Mouse (Mus musculus) midbrain, postnatal 0 days (tissue): ENCODE results near the gene Ern1. TPM values are rescaled to one million over a fixed set of nuclear protein-coding genes. Genes with fewer than 3 reads are reported as not detected.
"Not testable (repeated sequence)": the region's sequence is repeated elsewhere in the genome, so short reads cannot be mapped to it uniquely, and the experiment has no call there.

ENCODE experiments used
- ATAC-seq: fragments of 200-750 bp; cut with Nextera tagmentation; 2 replicates; pipeline ENCODE4 v1.8.0; 2017; ENCODE audit warnings: moderate number of reproducible peaks, mild to moderate bottlenecking, moderate TSS enrichment, moderate library complexity; ENCODE audit not compliant: low FRiP score
- DNase-seq: peaks from one replicate; pipeline ENCODE4 v3.0.0-alpha.2; 2015; ENCODE audit warnings: low spot score
- H3K27ac ChIP-seq: fragments of 300-500 bp; sonication (generic); 2 replicates; pipeline ENCODE4 v1.5.1; 2014; ENCODE audit warnings: low read depth, mild to moderate bottlenecking, low read length, mixed read lengths
- H3K27me3 ChIP-seq: fragments of 300-500 bp; sonication (generic); 2 replicates; pipeline ENCODE4 v1.6.1; 2014; ENCODE audit warnings: low read length, control low read depth, mixed read lengths; ENCODE audit not compliant: insufficient read depth
- H3K36me3 ChIP-seq: fragments of 300-500 bp; sonication (generic); 2 replicates; pipeline ENCODE4 v1.6.1; 2014; ENCODE audit warnings: low read length, control low read depth, mixed read lengths; ENCODE audit not compliant: insufficient read depth
- H3K4me1 ChIP-seq: fragments of 300-500 bp; sonication (generic); 2 replicates; pipeline ENCODE4 v1.6.1; 2014; ENCODE audit warnings: mild to moderate bottlenecking, control low read depth, antibody characterized with exemption, low read length, mixed read lengths; ENCODE audit not compliant: insufficient read depth
- H3K4me2 ChIP-seq: fragments of 300-500 bp; sonication (generic); 2 replicates; pipeline ENCODE4 v1.6.1; 2014; ENCODE audit warnings: low read depth, mild to moderate bottlenecking, low read length, mixed read lengths; ENCODE audit not compliant: poor library complexity, severe bottlenecking
- H3K4me3 ChIP-seq: fragments of 300-500 bp; sonication (generic); 2 replicates; pipeline ENCODE4 v1.5.1; 2014; ENCODE audit warnings: low read depth, mild to moderate bottlenecking, low read length, moderate library complexity
- H3K9ac ChIP-seq: fragments of 300-500 bp; sonication (generic); replicated peaks from 2 replicates; pipeline ENCODE4 v1.6.1; 2014; ENCODE audit warnings: mild to moderate bottlenecking, low read length, moderate library complexity, mixed read lengths; ENCODE audit not compliant: poor library complexity, severe bottlenecking
- H3K9me3 ChIP-seq: fragments of 300-500 bp; sonication (generic); 2 replicates; pipeline ENCODE4 v1.6.1; 2016; ENCODE audit warnings: low read length, control low read depth
- CTCF ChIP-seq: IDR thresholded peaks from 2 replicates; pipeline ENCODE4 v1.5.1; 2016; ENCODE audit warnings: antibody characterized with exemption, mild to moderate bottlenecking
- WGBS: fragments of 180-500 bp; shearing (Covaris S2); extraction: QIAGEN DNeasy Blood & Tissue Kit; methylation state at CpG from one replicate; pipeline ENCODE4 v1.1.7; 2014; 5-methylcytosine and 5-hydroxymethylcytosine counted together
- polyA plus RNA-seq: library from polyadenylated mRNA; unstranded; fragments of >200 nt; fragmentation: Nextera tagmentation; extraction: Ambion mirVana; gene quantifications from 2 replicates; pipeline ENCODE4 v1.2.1, GENCODE M21; 2015
- total RNA-seq: library from RNA; depleted of rRNA; stranded (reverse); fragments of >200 nt; gene quantifications from 2 replicates; pipeline ENCODE4 v1.2.3, GENCODE M21; 2014

The Ern1 gene
- total and polyA plus RNA-seq, 2 experiments from 2014 or later, result 3.7 to 10.3 TPM

DNA sequence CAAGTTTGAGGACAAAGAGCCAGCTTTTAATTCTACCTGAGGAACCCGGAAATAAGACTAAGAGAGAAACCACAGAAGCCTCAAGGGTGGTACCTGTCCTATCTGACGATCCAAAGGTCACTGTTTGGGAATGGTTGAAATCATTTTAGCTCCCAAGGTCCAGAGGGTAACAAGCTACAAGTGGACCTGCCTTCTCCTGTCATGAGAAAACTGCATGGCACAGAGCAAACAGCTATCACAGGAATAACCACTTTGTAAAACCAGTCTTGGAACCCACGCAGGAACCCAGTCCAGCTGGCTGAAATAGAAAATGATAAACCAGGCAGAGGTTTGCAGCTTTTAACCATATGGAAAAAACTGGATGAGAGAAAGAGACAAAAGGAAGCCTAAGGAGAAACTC, 25.3 kb downstream of the Ern1 start:
- DNase-seq, result no peak
- H3K27me3 ChIP-seq, result no peaks in the 10 kb centered on the region
- no peaks in the 10 kb centered on the region for H3K36me3 ChIP-seq
- no peak overlapping the region for H3K4me2 ChIP-seq
- no peaks in the 10 kb centered on the region for H3K4me1 ChIP-seq
- TF ChIP-seq CTCF, result no peak
- no peak overlapping the region for H3K27ac ChIP-seq
- no peak overlapping the region for H3K9ac ChIP-seq
- no peak for ATAC-seq
- no peaks in the 10 kb centered on the region for H3K9me3 ChIP-seq
- 90% methylated on average over 3 of the region's 3 CpGs for WGBS
- H3K4me3 ChIP-seq, result no peak overlapping the region

DNA sequence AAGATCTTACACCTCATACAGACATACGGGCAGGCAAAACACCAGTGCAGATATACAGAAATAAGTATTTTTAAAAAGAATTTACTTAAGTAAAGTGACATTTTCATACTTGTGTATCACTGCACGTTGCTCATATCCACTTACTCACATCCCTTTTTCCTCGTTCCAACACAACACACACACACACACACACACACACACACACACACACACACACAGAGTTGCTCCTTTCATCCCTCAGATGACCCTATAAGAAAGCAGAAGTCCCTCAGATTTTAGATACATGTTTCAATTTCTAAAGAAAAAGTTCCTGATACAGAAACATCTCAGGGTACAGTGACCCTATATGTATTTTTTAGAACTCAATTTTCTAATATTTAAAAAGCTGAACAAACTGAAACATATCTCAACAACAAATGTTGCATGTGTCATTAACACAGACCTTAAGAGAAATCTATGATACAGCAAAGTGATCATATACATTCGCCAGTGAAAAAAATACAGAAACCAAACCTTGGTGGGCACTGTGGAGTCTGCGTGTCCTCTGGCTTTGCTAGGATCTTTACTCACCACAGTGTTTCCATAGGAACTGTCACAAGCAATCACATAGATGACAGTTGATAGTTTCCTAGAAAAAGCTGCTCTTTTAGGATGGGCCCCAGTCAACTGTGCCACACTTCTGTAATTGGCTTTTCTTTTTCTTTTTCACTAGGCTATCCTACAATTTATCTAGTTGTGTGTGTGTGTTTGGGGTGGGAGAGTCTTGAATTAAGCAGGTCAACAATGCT, 26.3 kb downstream of the Ern1 start:
- peak; percentile 15 for DNase-seq
- H3K36me3 ChIP-seq, result no peaks in the 10 kb centered on the region
- H3K9ac ChIP-seq, result no peak overlapping the region
- no peaks in the 10 kb centered on the region for H3K4me1 ChIP-seq
- H3K9me3 ChIP-seq, result no peaks in the 10 kb centered on the region
- no peak for ATAC-seq
- 74% methylated on average over 5 of the region's 5 CpGs for WGBS
- no peak overlapping the region for H3K4me2 ChIP-seq
- H3K27me3 ChIP-seq, result no peaks in the 10 kb centered on the region
- no peak overlapping the region for H3K4me3 ChIP-seq
- H3K27ac ChIP-seq, result no peak overlapping the region
- TF ChIP-seq CTCF, result no peak

DNA sequence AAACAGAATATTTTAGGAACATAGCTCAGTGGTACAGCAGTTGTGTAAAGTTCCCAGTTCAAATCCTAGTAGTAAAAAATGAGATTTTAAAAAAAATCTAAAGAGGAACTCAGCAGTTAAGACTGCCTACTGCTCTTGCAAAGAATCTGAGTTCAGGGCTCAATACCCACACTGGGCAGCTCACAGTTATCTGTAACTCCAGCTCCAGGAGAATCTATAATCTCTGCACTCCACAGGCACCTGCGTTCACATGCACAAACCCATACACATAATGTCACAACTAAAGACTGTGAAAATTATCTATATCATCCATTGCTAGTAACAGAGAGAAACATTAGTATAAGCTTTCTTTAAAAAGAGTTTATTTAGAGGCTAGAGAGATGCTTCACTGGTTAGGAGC, 27.0 kb downstream of the Ern1 start:
- Histone ChIP-seq H3K9me3 (no peaks in the 10 kb centered on the region), H3K36me3 (no peaks in the 10 kb centered on the region), H3K4me3 (no peak overlapping the region), H3K27me3 (no peaks in the 10 kb centered on the region), H3K27ac (no peak overlapping the region), H3K4me2 (no peak overlapping the region), H3K9ac (no peak overlapping the region), H3K4me1 (no peaks in the 10 kb centered on the region)
- no peak for DNase-seq
- 97% methylated on average over 1 of the region's 1 CpGs for WGBS
- TF ChIP-seq CTCF, result no peak
- ATAC-seq, result no peak

DNA sequence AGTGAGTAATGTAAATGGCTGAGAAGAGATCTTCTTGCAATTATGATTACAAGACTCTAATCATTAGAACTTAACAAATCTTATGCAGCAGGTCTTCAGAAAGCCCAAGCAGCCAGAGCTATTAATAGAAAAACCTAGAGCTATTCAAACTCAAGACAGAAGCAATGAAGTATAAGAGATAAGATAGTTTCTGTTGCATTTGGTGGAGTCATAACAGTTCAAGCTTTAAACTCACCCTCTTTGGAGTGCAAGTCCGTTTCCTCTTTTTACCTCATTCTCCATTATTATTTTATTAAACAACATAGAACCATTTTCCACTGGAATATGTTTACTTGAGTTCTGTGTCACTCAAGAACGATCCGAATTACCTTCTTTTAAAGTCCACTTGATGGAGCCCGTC, 29.1 kb downstream of the Ern1 start:
- TF ChIP-seq CTCF, result no peak
- DNase-seq, result no peak
- Histone ChIP-seq H3K9me3 (no peaks in the 10 kb centered on the region), H3K27me3 (no peaks in the 10 kb centered on the region), H3K4me2 (no peak overlapping the region), H3K9ac (no peak overlapping the region), H3K4me3 (no peak overlapping the region), H3K4me1 (no peaks in the 10 kb centered on the region), H3K27ac (no peak overlapping the region), H3K36me3 (no peaks in the 10 kb centered on the region)
- 94% methylated on average over 4 of the region's 4 CpGs for WGBS
- no peak for ATAC-seq

DNA sequence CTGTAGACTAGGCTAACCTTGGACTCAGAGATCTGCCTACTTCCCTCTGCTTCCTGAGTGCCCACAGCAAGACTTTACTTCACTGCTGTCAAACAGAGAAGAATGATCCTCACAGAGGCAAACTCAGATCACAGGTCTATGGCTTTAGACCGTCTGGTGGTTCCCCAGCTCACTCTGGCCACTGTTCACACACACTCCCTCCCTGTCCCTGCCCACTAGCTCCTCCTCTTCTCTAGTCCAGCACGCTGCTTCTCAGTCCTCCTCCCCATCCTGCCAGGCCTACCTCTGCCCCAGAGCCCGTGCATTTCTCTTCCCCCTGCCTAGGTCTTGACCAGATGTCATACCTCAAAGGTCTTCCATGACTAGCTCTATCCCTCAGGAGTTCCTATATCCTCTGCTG, 44.0 kb downstream of the Ern1 start:
- 61% methylated on average over 3 of the region's 3 CpGs for WGBS
- ATAC-seq, result no peak
- Histone ChIP-seq H3K4me2 (no peak overlapping the region), H3K36me3 (no peaks in the 10 kb centered on the region), H3K27ac (no peak overlapping the region), H3K9me3 (no peaks in the 10 kb centered on the region), H3K9ac (no peak overlapping the region), H3K4me1 (no peaks in the 10 kb centered on the region), H3K4me3 (no peak overlapping the region), H3K27me3 (no peaks in the 10 kb centered on the region)
- DNase-seq, result no peak
- no peak for TF ChIP-seq CTCF

DNA sequence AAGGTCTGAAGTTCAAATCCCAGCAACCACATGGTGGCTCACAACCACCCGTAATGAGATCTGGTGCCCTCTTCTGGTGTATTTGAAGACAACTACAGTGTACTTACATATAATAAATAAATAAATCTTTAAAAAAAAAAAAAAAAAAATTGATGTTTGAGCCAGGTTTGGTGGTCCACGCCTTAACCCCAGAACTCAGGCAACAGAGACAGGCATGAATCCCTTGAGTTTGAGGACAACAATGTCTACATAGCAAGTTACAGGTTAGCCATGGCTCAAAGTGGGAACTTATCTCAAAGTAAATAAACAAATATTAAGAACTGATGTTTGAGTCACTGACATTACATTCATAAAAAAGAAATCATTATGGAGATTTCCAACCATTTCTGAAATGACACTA, 45.1 kb downstream of the Ern1 start:
- DNase-seq, H3K27ac ChIP-seq, H3K27me3 ChIP-seq, H3K4me3 ChIP-seq, H3K4me1 ChIP-seq, H3K36me3 ChIP-seq, ATAC-seq, H3K4me2 ChIP-seq, H3K9me3 ChIP-seq, H3K9ac ChIP-seq: not testable (repeated sequence)
- WGBS, result 87% methylated on average over 2 of the region's 2 CpGs
